Mouse (Mus musculus) urinary bladder, adult 2 months (tissue): ENCODE measurements at regions not wholly inside any gene's neighbourhood (a gene's known extent, or its start where the extent isn't known, plus 50 kb on each side); places are given as distances from the start of the nearest gene placed in this dataset.

Source experiments
- DNase-seq: peaks from one replicate; pipeline ENCODE4 v3.0.0; 2022; ENCODE audit warnings: low spot score

DNA sequence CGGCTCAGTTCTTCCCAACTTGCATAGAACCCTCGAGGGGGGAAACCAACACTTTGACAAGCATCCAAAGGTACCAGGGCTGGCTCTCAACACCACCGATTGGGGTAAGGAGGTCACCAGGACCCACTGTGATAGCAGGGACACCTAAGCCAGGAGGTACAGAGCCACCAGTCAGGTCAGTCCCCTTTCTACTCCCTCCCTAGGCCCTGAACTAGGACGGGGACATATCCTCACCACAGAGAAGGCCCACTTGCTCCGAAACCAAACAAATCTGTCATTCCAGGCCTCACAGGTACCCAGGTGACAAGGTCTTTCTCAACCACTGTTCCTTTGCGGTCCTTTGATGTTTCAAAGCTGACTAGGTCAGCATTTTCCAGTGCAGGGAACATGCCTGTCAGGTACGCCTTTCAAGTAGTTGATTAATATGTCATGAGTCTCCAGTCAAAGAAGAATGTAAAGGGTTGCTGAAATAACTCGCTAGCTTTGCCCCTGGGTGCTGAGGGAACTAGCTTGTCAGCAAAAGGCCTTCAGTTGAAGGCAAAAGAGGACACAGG is 95.4 kb downstream of the Zfp36l1 start:
- no peak for DNase-seq

DNA sequence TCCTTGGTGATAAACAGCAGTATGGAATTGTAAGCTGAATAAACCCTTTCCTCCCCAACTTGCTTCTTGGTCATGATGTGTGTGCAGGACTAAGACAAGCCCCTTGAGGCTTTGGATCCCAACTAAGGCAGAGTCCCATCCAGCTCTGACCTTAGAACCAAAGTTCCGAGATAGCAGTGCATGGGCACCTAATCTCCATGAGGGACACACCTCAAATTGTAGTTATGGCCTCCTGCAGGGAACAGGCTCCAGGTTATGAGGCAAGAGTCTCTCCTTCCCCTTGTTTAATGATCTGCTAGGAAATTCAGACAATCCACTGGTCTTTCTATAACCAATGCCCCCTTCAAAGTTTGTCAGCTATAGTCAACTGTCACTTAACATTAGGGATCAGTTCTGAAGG is 96.9 kb downstream of the Zfp36l1 start:
- no peak for DNase-seq

DNA sequence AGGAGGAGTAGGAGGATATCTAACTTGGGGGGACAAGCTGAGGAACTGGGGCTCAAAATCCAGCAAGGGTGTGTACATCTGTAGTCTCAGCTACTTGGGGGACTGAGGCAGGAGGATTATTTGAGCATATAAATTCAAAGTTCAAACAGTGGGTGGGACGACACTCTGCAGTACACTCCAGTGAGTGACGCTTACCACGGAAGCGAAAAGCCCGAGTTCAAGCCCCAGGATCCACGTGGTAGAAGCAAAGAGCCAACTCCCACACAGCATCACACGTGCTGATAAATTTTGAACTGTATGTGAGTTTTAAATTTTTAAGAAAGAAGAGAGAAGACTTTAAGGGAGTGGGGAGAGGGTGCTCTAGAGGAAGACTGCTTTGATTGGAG is 98.2 kb downstream of the Zfp36l1 start:
- no peak for DNase-seq

DNA sequence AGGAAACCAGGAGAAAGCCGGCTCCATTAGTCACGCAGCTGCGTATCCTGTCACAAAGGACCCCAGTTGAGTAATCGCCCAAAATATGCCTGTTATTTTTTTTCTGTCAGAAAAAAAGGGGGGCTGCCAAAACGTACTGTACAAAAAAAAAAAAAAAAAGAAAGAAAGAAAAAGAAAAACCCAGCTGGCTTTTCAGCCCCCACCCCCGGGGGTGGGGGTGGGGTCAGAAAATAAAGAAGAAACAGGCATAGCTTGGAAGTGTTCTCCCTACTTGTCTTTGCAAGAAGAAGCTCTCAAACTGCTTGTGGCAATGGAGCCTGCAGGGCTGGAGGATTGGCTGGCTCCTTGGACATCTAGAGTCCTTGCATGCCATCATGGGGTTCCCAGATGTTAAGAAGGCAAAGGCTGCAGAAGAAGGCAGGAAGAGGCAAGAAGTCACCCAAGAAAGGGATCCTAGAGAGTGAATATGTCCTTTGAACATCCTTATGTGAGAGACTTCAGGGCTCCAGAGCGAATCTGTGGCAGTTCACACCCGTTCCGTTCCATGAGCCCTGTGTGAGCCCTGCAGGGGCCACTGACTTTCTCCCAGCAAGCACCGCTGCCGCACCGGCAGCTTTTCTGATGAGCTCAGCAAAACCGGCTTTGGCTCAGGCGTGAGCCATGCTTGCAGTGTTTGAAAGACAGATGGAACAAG is 98.8 kb downstream of the Zfp36l1 start:
- DNase-seq, result no peak

DNA sequence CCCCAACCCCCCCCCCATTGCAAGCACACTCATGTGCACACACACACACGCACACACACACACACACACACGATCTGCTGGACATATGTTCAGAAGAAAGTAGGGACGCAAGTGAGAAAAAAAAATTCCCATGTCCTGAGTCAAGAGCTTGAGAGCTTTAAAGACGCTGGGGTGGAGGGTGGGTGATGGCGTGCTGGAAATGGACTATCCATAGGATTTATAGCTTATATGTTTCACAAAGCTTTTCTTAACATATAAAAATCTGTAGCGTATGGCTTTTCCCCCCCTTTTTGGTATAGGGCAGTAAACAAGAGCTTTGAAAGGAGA is 99.3 kb downstream of the Zfp36l1 start:
- DNase-seq, result no peak

DNA sequence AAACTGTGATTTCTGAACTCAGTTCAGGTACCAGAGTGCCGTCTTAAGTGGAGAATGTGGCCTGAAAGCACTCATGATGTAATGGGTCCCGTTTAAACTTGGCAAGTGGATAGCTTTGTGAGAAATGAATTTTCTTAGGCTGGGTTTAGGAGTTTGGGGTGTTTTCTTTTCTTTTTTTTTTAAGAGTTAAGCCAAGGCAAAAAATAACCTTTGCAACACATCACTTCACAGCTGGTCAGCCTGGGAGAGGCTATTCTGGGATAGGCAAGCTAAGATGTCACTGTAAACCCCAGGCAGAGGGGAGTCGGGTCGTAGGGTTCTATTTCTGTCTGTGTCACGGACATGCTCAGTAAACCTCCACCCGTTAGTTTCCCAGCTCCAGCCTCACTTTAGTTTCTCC is 100.9 kb downstream of the Zfp36l1 start:
- DNase-seq, result no peak

DNA sequence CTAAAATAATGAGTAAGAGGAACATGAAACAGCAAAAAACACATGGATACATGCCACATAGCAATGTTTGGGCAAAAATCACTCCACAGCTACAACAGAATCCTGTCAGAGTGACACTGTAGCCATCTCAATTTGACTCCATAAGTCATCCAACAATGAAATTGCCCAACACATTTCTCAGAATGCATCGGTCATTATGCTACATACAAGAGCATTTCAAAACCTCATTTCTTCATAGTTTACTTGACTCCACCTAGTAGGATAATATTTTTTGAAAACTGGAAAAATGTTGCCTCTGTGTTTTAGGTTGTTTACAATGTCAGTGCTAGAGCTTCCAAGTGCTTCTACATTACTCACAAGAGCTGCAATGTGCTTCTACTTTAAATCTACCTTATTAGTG is 101.9 kb downstream of the Zfp36l1 start:
- DNase-seq, result no peak

DNA sequence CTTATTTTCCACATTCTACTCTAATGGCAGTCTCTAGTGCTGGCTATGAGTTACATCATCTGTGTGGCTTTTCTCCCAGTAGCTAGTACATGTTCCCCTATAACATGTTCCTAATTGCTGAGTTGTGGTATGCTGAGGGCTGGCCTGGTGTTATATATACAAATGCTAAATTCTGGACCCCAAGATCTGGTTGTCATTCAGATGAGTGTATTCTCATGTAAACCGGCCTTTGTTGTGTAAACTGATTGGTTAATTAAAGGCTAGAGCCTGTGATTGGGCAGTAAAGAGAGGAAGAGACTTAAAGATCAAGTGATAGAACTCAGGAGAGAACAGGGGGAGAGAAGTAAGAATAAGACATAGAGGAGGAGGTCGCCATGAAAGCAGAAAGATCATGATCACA is 102.6 kb downstream of the Zfp36l1 start:
- no peak for DNase-seq

DNA sequence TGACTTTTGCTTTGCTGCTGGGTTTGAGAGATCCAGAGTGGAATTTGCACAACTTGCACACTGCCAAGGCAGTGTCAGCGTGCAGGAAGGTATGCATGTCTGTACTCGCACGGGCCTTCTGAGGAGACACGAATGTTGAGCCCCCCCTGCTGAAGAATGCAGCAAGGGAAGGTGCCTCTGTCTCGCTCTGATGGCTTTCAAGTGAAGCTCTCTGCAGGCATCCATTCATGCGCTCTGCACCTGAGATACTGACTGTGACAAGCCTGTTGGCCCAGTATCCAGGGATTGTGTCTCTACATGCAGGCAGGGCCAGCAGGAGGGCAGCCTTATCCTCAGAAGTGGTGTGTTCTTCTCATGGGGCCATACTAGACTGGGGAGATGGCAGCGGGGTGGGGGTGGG is 105.0 kb downstream of the Zfp36l1 start:
- DNase-seq, result no peak

DNA sequence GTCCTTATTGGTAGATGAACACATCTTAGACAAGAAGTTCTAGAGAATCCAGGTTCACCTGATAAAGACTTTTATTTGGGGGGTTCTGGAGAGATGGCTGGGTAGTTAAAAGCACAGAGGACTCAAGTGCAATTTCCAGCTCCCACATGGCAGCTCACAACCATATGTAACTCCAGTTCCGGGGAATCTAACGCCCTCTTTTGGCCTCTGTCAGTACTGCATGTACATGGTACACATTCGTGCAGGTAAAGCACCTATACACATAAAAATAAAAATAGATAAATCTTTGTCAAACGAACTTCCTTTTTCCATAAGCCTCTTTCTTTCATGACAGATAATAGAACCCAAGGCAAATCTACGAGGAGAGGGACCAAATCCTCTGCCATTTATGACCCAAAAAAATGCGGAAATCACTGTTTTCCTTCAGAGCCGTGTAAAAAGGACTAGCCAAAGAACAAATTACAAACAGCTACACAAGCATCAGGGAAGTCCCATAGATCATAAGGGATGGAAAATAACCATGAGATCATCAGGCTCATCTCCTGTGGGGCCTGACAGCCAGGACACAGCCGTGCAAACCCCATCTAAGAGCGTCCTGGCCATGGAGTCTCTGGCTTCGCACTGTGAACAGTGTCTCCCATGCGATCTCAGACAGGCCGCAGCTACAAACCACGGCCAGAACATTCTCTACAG is 107.4 kb downstream of the Zfp36l1 start:
- no peak for DNase-seq

DNA sequence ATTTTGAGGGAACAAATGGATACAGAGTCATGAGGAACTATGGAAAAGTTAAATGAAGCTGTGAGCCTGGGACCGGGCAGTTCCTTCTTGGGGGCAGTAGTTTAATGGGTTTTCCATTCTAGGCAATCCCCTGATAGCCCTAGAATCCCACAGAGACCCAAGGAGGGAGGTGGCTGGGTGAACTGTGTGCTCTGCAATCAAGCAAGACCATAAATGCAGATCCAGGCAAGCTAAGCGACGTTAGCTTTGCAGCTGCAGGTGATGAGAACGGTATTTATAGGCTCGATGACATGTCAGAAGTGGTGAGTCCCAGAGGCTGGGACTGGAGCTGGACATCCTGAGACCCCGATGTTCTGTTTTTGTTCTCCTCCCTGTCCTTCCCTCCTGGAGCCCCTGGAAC is 108.2 kb downstream of the Zfp36l1 start:
- DNase-seq, result no peak

DNA sequence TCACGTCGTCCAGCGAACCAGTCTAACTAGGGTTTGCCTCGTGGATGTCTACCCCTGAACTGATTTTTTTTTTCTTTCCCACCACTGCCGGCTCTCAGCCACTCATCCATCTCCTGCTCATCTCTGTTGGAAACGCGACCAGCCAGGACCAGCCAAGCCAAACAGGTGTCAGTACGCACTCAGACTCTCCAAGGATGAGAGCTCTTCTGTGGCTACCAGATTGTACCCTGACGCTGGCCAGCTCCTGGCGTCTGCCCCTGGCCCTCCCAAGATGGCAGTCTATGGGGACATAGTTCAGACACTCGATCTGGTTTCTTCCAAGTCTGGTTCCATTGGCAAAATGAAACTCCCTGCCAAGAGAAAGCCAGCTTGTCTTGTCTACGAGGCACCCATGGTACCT is 109.3 kb downstream of the Zfp36l1 start:
- DNase-seq, result no peak

DNA sequence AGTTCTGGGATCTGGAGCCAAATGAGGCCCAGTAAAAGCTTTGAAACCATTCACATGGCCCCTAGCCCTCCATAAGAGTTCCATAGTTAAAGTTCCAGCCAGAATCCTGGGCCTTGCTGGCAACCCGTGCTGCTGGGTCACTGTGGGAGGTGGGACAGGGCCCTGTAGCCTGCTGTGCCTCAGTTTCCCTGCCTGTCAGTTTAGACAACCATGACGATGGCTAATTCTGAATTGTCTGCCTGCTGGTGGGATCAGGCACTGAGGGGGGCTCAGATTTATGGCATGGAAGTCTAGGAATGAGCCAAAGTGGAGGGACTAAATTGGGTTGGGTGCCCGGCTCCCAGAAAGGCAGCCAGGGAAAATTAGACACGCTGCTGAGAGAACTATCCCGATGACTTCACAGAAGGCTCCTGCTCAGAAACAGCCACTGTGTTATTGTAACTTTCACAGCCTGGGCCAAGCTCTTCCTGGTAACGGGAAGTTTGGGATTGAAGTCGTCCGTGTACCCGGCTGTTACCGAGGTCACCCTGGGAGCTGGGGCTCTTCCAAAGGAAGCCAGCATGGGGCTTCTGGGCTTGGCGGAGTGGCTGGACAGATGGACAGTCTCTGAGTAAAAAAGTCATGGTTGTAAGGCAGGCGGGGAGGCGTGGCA is 110.2 kb downstream of the Zfp36l1 start:
- DNase-seq, result no peak

DNA sequence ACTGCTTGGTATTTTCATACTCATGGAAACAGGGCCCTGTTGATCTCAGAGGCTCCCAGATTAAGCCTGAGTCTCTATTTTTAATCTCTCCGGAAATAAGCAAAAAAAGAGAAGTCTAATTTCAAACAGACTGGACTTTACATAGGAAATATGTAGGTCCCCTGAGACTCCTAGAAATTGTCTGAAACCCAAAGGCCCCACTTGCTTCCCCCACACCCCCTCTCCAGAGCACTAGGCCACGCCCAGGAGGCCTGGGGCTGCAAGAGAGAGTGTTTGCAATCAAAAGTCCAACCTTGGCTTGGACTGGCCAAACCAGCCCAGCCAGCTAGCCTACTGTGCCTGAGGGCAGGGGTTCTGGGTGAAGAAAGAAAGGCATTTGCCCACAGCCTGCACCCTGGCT is 111.0 kb downstream of the Zfp36l1 start:
- DNase-seq, result no peak

DNA sequence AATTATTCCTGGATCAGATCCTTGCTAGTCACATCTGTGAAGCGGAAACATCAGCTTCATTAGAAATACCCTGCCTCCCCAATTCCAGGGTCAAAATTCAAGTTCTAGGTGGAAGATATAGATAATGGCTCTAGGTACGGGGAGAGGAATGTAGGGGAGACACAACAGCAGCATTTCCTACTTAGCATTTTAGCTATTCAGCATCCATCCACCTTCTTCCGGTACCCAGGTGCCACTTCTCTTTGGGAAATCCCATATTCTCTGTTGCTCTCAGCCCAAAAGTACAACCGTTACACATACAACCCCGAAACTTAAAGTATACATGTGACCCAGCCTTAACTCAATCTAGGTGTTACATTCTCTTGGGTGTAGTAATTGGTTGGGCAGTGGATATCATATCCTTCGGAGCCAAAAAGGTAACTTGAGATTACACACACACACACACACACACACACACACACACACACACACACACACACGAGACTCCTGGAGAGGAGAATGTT is 112.9 kb downstream of the Zfp36l1 start:
- DNase-seq, result no peak

DNA sequence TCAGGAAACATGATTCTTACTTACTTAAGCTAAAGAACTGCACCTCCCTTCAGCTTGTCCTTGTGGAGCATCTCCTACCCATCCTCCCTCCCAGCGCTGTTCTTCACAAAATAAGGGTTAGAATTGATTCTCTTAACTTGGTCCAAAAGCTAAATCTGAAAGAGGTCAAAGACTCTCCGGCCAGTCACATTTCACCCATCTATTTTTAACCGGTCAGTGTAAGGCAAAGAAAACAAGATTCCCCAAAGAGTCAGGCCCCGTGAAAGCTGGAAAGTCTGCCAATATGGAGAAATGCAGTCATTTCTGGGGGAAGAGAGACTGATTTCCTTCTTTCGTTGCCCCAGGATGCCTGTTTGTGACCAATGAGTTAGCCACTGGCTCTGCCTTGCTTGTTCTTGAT is 114.0 kb downstream of the Zfp36l1 start:
- no peak for DNase-seq

DNA sequence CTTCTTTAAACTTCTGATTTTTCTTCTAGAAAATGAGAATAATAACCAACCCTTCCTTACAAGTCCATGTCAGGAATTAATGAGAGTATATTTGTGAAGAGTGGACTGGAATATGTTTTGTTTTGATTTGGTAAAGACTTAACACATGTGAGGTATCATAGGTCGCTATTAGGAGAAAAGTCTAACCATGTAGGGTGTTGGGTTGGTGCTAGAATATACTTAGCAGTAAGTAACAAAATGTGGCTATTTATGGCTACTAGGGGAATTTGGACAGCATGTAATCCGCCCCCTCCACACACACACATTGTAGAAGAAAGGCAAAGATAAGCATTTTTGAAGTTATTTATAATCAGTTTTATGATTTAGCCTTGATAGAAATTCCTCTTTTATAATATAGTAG is 114.5 kb downstream of the Zfp36l1 start:
- no peak for DNase-seq

DNA sequence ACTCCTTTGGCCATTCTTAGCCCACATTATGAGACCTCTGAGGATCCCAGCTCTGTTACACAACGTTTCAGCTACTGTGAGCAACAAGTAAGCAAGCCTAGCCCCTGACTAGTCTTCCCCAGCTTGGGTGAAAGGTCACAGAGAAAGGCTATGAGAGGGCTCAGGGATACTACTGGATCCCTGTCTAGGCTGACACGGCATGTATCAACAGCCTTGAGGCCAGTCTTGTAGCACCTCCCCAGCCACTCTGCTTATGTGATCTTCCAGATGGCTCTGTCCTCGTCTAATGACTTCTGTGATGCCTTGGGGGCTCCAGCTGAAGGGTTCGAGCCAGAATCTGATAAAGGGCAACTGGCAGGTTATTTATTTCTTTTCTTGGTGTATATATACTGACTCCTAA is 115.6 kb downstream of the Zfp36l1 start:
- DNase-seq, result no peak

DNA sequence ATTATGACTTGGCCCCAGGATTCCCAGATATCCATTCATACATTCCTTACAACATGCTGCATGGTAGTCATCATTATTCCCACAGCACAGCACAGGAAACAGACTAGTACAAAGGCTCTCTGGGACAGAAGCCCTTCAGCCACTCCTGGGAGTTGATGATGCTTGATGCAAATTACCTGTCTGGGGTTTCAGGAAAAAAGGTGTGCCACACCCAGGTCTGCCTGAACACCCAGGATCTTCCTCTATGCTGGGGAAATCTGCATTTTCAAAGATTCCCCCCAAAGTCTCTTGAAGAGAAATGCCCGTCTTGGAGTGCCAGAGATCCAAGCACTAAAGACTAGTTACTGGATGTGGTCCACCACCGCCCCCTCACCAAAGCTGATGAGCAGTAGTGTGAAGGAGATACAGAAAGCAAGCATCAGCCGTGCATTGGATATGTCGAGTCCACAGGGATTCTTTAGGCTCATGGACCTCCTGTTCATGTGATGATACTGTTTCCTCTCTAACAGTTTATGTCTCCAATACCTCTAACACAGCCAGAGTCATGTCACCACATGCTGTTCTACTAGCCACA is 117.2 kb downstream of the Zfp36l1 start:
- no peak for DNase-seq

DNA sequence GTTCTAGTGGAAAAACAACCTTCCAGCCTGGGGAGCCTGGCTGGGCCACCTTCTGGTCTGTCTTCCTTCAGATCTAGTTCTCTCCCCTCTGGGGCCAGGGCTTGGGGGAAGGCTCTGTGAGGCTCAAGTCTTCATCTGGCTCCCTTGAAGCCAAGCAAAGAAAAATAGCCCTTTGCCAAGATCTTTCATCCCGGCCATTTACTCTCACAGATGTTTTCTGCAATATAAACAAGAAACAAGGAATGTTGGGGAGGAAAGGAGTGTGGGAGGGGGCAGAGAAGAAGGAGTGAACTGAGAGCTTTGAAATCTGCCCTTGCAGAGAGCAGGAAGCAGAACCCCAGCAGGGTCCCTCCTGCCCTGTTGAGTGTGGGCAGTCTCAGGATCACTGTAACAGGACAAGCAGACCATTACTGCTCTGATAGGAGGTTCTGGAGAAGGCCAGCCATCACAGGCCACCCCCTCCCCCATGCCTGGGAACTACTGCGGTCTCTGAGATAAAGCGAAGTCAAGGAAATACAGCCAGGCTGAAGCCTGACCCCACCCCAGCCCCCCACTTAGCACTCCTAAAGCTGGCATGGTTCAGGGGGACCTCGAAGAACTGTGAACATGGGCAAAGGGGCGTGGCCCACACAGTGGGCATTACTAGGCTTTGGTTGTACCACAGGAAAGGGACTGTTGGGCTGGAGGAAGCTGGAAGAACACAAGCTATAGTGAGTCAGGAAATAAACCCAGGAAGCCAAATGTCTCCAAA is 118.8 kb downstream of the Zfp36l1 start:
- no peak for DNase-seq

DNA sequence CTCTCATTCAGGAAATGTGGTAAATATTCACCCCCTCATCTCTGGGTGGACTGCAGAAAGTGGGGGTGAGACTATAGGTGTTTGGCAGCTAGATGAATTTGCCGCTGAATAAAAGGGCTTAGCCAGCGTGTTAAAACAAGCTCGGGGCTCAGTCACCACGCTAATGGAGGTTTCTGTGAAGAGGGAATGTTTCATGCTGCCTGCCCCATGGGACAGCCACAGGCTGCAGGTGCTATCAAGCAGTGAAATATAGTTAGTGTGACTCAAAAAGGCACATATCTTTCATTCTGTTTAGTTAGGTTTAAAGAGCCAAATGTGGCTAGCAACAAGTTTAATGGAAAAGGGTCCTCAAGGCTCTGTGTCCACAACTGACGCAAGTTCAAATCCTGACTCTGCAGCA is 121.5 kb downstream of the Zfp36l1 start:
- no peak for DNase-seq

DNA sequence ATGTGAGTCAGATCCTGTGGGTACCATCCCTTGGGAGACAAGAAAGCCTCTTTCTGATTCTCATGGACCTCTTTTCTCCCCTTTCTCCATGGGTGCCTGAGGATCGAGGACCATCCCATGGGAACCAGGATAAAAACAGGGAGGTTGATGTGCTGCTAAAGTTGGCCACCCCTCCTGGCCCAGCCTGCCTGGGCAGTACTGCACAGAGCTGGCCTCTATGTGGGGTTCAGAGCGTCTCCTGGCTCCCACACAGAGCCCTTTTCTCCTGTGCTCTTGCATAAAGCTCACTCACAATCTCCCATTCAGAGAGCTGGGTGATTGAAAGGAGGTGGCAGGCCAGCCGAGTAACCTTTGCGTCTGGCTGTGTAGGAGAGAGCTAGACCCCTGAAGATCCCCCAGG is 122.1 kb downstream of the Zfp36l1 start:
- DNase-seq, result no peak
